Mouse (Mus musculus): Measurements from ENCODE around the gene Ptges.

Gene Ptges

DNA sequence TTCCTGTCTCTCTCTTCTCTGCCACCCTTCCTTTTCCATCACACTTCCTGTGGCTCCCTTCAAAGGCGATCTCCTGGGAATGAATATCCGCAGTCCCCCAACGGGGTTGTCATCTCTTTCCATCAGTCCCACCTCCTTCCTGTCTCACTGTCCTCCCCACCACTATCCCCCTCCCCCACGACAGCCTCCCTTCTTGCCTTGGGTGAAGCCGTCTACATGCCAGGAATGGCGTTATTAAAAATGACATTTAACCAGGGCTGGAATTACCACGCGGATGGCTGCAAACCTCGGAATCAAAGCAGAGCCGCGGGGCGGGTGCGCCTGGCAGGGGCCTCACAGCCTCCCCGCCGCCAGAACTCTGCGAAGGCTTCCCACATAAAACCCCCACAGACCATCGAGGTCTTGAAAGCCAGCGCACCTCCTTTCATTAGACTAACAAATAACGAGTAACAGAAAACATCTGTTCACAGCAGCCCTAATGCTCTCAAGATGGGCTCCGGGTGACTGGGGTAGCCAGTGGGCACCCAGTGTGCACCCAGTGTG lies 76.8 kb downstream of the Ptges start:
- in situ Hi-C loops (cut with MboI, MseI) = no loop called here

DNA sequence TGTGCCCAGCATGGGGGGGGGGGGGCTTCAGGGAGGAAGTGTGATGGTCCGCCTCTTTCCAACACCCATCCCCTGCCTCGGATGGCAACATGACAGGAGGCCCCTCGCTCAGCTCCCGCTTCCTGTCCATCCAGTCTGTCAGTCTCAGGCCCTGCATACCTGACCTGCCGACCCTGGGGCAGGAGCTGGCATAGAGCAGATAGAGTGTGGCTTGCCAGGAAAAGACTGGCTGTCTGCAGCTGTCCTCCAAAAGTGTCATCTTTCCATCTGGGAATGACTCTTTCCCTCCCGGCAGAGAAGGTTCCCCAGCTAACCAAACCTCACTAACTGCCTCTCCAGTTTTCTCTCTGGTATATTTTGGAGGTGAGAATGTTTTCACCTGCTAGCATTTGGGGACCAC lies 79.1 kb downstream of the Ptges start:
- in situ Hi-C loops (cut with MboI, MseI) = no loop called here

GRCm38 (mm10) chr2:30848184-30848583 lies 81.5 kb downstream of the Ptges start:
- in situ Hi-C loops (cut with MboI, MseI) = no loop called here

GRCm38 (mm10) chr2:30846723-30847122 lies 82.9 kb downstream of the Ptges start:
- in situ Hi-C loops (cut with MboI, MseI) = no loop called here

GRCm38 (mm10) chr2:30846236-30846635 lies 83.4 kb downstream of the Ptges start:
- in situ Hi-C loops (cut with MboI, MseI) = no loop called here

DNA sequence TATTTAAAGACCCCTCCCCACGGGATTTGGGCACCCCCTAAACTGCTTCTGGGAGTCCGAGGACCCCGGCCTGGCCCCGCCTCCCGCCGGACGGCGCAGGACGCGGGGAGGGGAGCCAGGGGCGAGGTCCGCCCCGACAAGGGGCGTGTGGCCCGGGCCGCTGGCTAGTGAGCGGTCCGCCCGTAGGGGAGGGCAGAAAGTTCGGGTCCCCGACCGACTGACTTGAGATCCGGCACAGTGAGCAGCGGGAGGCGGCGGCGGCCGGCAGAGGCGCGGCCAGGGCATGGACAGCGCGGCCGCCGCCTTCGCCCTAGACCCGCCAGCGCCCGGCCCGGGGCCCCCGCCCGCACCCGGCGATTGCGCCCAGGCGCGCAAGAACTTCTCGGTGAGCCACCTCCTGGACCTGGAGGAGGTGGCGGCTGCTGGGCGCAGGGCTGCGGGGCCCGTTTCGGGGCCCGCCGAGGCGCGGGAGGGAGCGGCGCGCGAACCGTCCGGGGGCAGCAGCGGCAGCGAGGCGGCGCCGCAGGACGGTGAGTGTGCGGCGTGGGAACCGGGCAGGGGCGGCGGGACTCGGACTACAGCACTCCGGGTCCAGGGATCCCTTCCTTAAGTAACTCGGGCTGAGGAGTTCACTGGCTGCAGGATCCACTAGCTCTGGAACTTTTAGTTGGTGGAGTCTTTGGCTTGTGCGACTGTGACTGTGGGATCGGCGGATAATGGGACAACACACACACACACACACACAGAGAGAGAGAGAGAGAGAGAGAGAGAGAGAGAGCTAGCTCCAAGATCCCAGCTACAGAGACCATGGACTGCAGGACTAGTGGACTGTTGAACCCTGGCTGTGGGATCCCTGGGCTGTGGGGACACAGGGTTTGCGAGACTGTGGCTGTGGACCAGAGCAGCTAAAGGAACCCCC lies 84.3 kb downstream of the Ptges start:
- in situ Hi-C loops (cut with MboI, MseI) = no loop called here

- in situ Hi-C loops (cut with MboI, MseI) = no loop called here
Measured at GRCm38 (mm10) chr2:30842615-30843014, 87.0 kb downstream of the Ptges start.

Data from T-helper 2 cell (primary cell).